Mouse (Mus musculus) heart, postnatal 0 days (tissue): ENCODE measurements around the gene Fbxo33.
"Not testable (repeated sequence)": the region's sequence is repeated elsewhere in the genome, so short reads cannot be mapped to it uniquely, and the experiment has no call there.

Experiments used
- CTCF ChIP-seq: IDR thresholded peaks from 2 replicates; pipeline ENCODE4 v1.5.1; 2016; ENCODE audit warnings: antibody characterized with exemption, control low read depth, low read depth
- EP300 ChIP-seq: IDR thresholded peaks from 2 replicates; pipeline ENCODE4 v1.6.1; 2016; ENCODE audit warnings: antibody characterized with exemption, low read depth

DNA sequence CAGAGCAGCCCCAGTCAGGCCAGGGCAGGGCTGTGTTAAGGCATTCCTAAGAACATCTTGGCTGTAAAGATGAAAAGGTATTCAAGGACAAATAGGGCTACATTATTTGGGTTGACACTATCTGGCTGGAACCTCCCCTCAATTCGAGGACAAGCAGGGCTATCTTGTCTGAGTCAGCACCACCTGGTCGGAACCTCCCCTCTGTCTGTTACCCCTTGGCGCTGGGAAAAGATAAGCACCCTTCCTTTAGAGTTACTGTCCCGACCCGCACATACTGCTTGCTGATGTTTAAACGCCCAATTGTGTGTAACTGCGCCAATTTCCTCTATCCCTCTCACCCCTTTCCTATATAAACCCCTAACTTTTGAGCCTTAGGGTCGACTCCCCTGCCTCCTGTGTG is 21.5 kb upstream of the Fbxo33 start:
- TF ChIP-seq CTCF, EP300: not testable (repeated sequence)
